Mouse (Mus musculus) kidney, embryonic 16.5 days (tissue): Measurements from ENCODE around the gene Plekhg1. TPM values are rescaled to one million over a fixed set of nuclear protein-coding genes. Genes with fewer than 3 reads are reported as not detected.

ENCODE experiments used
- ATAC-seq: fragments of 200-750 bp; cut with Nextera tagmentation; 2 replicates; pipeline ENCODE4 v1.8.0; 2017; ENCODE audit warnings: moderate TSS enrichment; ENCODE audit not compliant: low FRiP score, low TSS enrichment
- H3K27ac ChIP-seq: fragments of 300-500 bp; sonication (generic); 2 replicates; pipeline ENCODE4 v1.5.1; 2014; ENCODE audit warnings: low read length
- H3K27me3 ChIP-seq: fragments of 300-500 bp; sonication (generic); 2 replicates; pipeline ENCODE4 v1.6.1; 2014; ENCODE audit warnings: low read length, control low read depth, mixed read lengths; ENCODE audit not compliant: insufficient read depth
- H3K36me3 ChIP-seq: fragments of 300-500 bp; sonication (generic); 2 replicates; pipeline ENCODE4 v1.6.1; 2014; ENCODE audit warnings: low read length, control low read depth, mixed read lengths; ENCODE audit not compliant: insufficient read depth
- H3K4me1 ChIP-seq: fragments of 300-500 bp; sonication (generic); 2 replicates; pipeline ENCODE4 v1.6.1; 2014; ENCODE audit warnings: low read length, control low read depth, mixed read lengths; ENCODE audit not compliant: insufficient read depth
- H3K4me2 ChIP-seq: fragments of 300-500 bp; sonication (generic); replicated peaks from 2 replicates; pipeline ENCODE4 v1.6.1; 2014; ENCODE audit warnings: low read depth, low read length
- H3K4me3 ChIP-seq: fragments of 300-500 bp; sonication (generic); 2 replicates; pipeline ENCODE4 v1.5.1; 2014; ENCODE audit warnings: mild to moderate bottlenecking, low read length
- H3K9ac ChIP-seq: fragments of 300-500 bp; sonication (generic); replicated peaks from 2 replicates; pipeline ENCODE4 v1.6.1; 2014; ENCODE audit warnings: low read length
- H3K9me3 ChIP-seq: fragments of 300-500 bp; sonication (generic); 2 replicates; pipeline ENCODE4 v1.6.1; 2016; ENCODE audit warnings: low read length, control low read depth
- WGBS: fragments of 180-500 bp; shearing (Covaris S2); extraction: QIAGEN DNeasy Blood & Tissue Kit; methylation state at CpG from one replicate; pipeline ENCODE4 v1.1.7; 2014; 5-methylcytosine and 5-hydroxymethylcytosine counted together
- polyA plus RNA-seq: library from polyadenylated mRNA; unstranded; fragments of >200 nt; fragmentation: Nextera tagmentation; extraction: Ambion mirVana; gene quantifications from 2 replicates; pipeline ENCODE4 v1.2.1, GENCODE M21; 2015

The Plekhg1 gene
- 14.4 and 17.7 TPM in 2 replicates for polyA plus RNA-seq

DNA sequence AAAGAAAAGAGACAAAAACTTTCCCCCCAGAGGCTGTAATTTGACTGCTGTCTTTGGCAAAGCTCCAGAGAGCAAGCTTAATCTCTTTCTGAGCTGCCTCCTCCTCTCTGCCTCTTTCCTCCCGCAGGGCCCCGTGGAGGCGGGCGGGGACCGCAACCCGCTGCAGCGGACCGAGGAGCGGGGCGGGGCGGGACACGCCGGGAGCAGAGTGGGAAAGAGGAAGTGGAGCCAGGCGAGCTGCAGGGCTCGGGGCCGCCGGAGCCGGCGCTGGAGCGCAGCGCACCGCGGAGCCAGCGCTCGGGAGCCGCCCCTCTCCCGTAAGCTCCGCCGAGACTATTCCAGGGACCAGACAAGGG lies at the start of gene Plekhg1:
Gene Plekhg1, plus strand, starts transcription at position 217 of the 356 bp plus-strand sequence.
- peak; percentile 95 for ATAC-seq
- no peaks in the 10 kb centered on the region for H3K27me3 ChIP-seq
- H3K36me3 ChIP-seq = no peaks in the 10 kb centered on the region
- peak within 1 kb of the TSS; percentile 84 for H3K9ac ChIP-seq
- H3K9me3 ChIP-seq = no peaks in the 10 kb centered on the region
- peak within 1 kb of the TSS; percentile 96 for H3K27ac ChIP-seq
- H3K4me2 ChIP-seq = peak within 1 kb of the TSS; percentile 92
- H3K4me1 ChIP-seq = peaks cover 15% of the 10 kb centered on the region
- 0% methylated on average over 13 of the region's 29 CpGs for WGBS
- peak within 1 kb of the TSS; percentile 83 for H3K4me3 ChIP-seq

- Histone ChIP-seq H3K27ac (no peak overlapping the region), H3K36me3 (no peaks in the 10 kb centered on the region), H3K9me3 (no peaks in the 10 kb centered on the region), H3K27me3 (no peaks in the 10 kb centered on the region), H3K4me2 (no peak overlapping the region), H3K4me3 (no peak overlapping the region), H3K4me1 (no peaks in the 10 kb centered on the region), H3K9ac (no peak overlapping the region)
- WGBS = 72% methylated on average over 1 of the region's 1 CpGs
- ATAC-seq = no peak
These were observed 47.4 kb upstream of the Plekhg1 start for GRCm38 (mm10) chr10:3692791-3693190.

DNA sequence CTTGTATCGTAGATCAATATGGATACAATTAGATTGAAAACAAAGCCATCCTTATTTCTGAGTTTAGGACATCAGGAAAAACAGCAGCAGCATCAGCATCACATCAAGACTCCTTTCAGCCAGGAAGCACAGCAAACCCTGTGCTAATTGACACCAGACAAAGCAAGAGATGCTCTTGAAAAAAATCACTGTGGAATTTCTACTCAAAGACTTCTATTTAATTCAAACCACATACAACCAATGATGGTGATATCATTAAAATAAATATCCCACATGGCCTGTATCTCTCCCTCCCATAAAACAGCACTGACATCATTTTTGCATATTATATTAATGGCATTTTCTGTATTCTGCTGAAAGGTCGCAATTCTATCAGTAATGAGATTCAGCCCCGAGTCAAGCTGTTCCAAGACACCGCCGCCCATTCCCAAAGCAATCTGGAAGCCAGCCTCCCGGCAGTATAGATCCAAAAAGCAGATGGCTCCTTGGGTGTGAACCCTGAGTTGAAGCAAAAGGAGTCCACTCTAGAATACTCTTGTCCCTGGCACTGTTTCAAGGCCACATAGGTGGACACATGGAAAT lies 46.4 kb upstream of the Plekhg1 start:
- Histone ChIP-seq H3K27ac (no peak overlapping the region), H3K4me1 (no peaks in the 10 kb centered on the region), H3K9me3 (no peaks in the 10 kb centered on the region), H3K9ac (no peak overlapping the region), H3K4me3 (no peak overlapping the region), H3K4me2 (no peak overlapping the region), H3K27me3 (no peaks in the 10 kb centered on the region), H3K36me3 (no peaks in the 10 kb centered on the region)
- WGBS = 75% methylated on average over 6 of the region's 6 CpGs
- ATAC-seq = no peak

DNA sequence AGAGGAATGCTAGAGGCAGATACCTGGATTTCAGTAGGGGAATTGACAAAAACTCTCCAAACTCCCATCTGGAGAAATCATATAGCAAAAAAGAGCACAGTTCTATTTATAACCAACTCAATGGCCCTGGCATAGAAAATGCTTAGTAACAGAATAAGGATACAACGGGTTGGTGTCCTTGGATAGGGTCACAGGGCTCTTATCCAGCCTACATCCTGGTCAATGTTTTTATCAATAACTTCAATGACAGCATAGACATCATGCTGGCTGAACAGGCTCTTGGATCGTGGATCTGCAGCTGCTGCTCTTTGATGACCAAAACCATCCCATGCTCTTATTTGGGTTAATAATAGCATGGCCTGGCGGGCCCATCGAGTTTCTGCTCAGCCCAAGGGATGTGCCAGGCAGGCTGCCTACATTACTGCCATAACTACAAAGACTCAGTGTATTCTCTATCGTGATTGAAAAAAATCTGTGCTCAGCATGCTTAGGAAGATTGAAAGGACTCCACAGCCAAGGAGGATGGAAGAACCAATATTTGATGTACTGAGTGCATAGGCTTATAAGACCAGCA lies 44.7 kb upstream of the Plekhg1 start:
- no peak overlapping the region for H3K4me3 ChIP-seq
- H3K36me3 ChIP-seq = no peaks in the 10 kb centered on the region
- no peak overlapping the region for H3K27ac ChIP-seq
- no peaks in the 10 kb centered on the region for H3K4me1 ChIP-seq
- no peak overlapping the region for H3K9ac ChIP-seq
- no peaks in the 10 kb centered on the region for H3K27me3 ChIP-seq
- no peak for ATAC-seq
- no peak overlapping the region for H3K4me2 ChIP-seq
- 87% methylated on average over 5 of the region's 5 CpGs for WGBS
- H3K9me3 ChIP-seq = no peaks in the 10 kb centered on the region

- Histone ChIP-seq H3K36me3 (no peaks in the 10 kb centered on the region), H3K4me3 (no peak overlapping the region), H3K27ac (no peak overlapping the region), H3K27me3 (no peaks in the 10 kb centered on the region), H3K4me2 (0 out of 2 replicates have a peak overlapping the region, but pooled peaks have one; percentile 17), H3K9me3 (no peaks in the 10 kb centered on the region), H3K9ac (no peak overlapping the region), H3K4me1 (no peaks in the 10 kb centered on the region)
- no peak for ATAC-seq
- WGBS = 61% methylated on average over 8 of the region's 8 CpGs
These were observed 43.3 kb upstream of the Plekhg1 start for GRCm38 (mm10) chr10:3696727-3697348.

DNA sequence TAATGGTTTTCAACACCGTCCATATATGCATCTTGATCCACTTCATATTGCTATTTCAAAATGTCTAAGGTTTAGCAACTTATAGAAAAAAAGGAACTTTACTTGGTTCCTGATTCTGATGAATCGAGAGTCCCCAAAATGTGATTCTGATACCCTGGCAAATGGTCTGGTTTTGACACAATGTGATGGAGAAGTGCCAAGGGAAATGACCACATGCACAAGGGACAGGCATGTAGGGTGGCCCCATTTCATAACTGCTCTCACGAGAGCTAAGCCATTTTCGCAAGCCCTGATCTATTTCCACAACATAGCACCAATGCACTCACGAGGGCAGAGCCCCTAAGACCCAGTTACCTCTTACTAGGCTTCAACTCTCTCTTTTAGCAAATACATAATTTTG lies 42.7 kb upstream of the Plekhg1 start:
- Histone ChIP-seq H3K27me3 (no peaks in the 10 kb centered on the region), H3K36me3 (no peaks in the 10 kb centered on the region), H3K4me1 (no peaks in the 10 kb centered on the region), H3K9ac (no peak overlapping the region), H3K4me3 (no peak overlapping the region), H3K9me3 (no peaks in the 10 kb centered on the region), H3K27ac (no peak overlapping the region), H3K4me2 (no peak overlapping the region)
- 82% methylated on average over 5 of the region's 5 CpGs for WGBS
- no peak for ATAC-seq

GRCm38 (mm10) chr10:3700225-3701073 lies 39.7 kb upstream of the Plekhg1 start:
- H3K9me3 ChIP-seq = no peaks in the 10 kb centered on the region
- H3K9ac ChIP-seq = no peak overlapping the region
- H3K4me3 ChIP-seq = no peak overlapping the region
- no peak overlapping the region for H3K4me2 ChIP-seq
- no peaks in the 10 kb centered on the region for H3K36me3 ChIP-seq
- no peaks in the 10 kb centered on the region for H3K27me3 ChIP-seq
- ATAC-seq = no peak
- WGBS = 60% methylated on average over 12 of the region's 12 CpGs
- no peaks in the 10 kb centered on the region for H3K4me1 ChIP-seq
- no peak overlapping the region for H3K27ac ChIP-seq

- Histone ChIP-seq H3K9ac (no peak overlapping the region), H3K36me3 (no peaks in the 10 kb centered on the region), H3K27me3 (no peaks in the 10 kb centered on the region), H3K4me1 (no peaks in the 10 kb centered on the region), H3K9me3 (no peaks in the 10 kb centered on the region), H3K4me2 (no peak overlapping the region), H3K4me3 (no peak overlapping the region), H3K27ac (no peak overlapping the region)
- 81% methylated on average over 4 of the region's 4 CpGs for WGBS
- no peak for ATAC-seq
These were observed 38.3 kb upstream of the Plekhg1 start for GRCm38 (mm10) chr10:3701832-3702231.

DNA sequence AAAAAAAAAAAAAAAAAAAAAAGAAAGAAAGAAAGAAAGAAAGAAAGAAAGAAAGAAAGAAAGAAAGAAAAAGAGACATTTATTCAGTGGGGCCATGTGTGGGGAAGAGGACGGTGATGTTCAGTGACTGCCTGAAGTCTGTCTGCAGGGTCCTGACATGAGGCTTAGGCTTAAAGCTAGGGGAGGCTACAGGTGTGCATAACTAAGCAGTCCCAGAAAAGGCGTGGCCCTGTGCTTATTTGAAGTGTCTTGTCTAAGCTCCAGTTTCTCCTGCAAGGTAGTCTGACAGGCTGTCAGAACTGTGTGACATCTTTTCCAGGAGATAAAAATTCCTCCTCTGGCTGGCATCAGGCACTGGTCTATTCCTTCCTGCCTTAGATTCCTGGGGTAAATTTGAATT lies 37.6 kb upstream of the Plekhg1 start:
- H3K9me3 ChIP-seq = no peaks in the 10 kb centered on the region
- H3K4me2 ChIP-seq = no peak overlapping the region
- 92% methylated on average over 2 of the region's 2 CpGs for WGBS
- no peak overlapping the region for H3K4me3 ChIP-seq
- no peaks in the 10 kb centered on the region for H3K36me3 ChIP-seq
- no peak overlapping the region for H3K9ac ChIP-seq
- no peaks in the 10 kb centered on the region for H3K4me1 ChIP-seq
- no peak for ATAC-seq
- H3K27me3 ChIP-seq = no peaks in the 10 kb centered on the region
- no peak overlapping the region for H3K27ac ChIP-seq
